In the genomic region with DNA sequence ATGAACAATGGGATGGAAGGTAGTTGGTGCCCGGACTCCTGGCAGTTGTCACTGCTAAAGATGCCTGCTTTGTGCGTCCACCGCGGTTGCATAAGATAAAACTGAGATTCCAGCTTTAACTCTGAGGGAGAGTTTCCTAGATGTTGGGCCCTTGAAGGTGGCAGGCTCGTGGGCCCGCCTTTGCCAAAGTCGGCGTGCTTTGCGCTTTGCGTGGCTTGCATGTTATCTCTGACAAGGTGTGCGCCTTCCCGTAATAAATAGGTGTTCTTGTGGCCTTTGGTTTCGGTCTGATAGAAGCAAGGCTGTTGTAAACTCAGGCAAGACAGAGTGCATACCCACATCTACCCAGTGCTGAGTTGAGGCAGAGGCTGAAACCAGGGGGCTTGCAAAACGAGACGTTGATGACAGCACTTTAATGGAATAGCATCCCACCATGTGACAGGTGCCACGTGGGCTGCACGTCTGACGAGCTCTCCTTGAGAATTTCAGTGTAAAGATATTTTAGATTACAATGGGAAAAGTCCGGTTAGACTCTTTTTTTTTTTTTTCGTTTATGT, we compare ENCODE assay signal across 9 mouse cellular contexts. TPM values are rescaled to one million over a fixed set of nuclear protein-coding genes. Genes with fewer than 3 reads are reported as not detected.
A peak's percentile ranks its signal among the peaks of the same experiment; 100 is the strongest.
DNase-seq lines count a peak whose midpoint lies in the region; ATAC-seq and TF ChIP-seq lines count a peak whose summit lies in the region.
"Had no signal": no experiment of that assay in that cellular context is flagged by ENCODE, and none has a peak within 500 bp of the region (broad histone marks: within the 10 kb centered on the region; RNA-seq: fewer than 3 reads in every experiment).

No protein-coding gene starts in this region.

- H3K27me3 ChIP-seq in lung, embryonic 16.5 days (ENCODE audit: control insufficient read depth, insufficient read depth, low read depth, low read length) = no peaks in the 10 kb centered on the region
- H3K27me3 ChIP-seq in limb, embryonic 11.5 days (ENCODE audit: control insufficient read depth, insufficient read depth, low read length) = peaks cover 11% of the 10 kb centered on the region
- no peaks in the 10 kb centered on the region for H3K27me3 ChIP-seq in small intestine, adult 2 months (ENCODE audit: control insufficient read depth, insufficient read depth, low read length)

- intact Hi-C loops in left cerebral cortex, postnatal 14 days (cut with DNase I) = no loop called here

- H3K27ac ChIP-seq in lung, embryonic 16.5 days (ENCODE audit: low read length) = peak overlapping the region; percentile 71; the same call in 1 of the 2 replicates
- peak overlapping the region; percentile 43 for H3K27ac ChIP-seq in embryonic fibroblast, embryonic 13.5 days (ENCODE audit: insufficient read depth, low read length)
- H3K27ac ChIP-seq in limb, embryonic 11.5 days (replicated peaks; ENCODE audit: low read depth, low read length) = no peak overlapping the region
- H3K27ac ChIP-seq in small intestine, adult 2 months (ENCODE audit: insufficient read depth, low read depth, low read length) = peak overlapping the region; percentile 62

- TF ChIP-seq POLR2A in embryonic fibroblast, embryonic 13.5 days (IDR thresholded peaks at IDR 0.05; ENCODE audit: low read depth, low read length) = peak; percentile 49
- TF ChIP-seq POLR2A in small intestine, adult 2 months (IDR thresholded peaks at IDR 0.05; ENCODE audit: low read depth, low read length) = no peak

- peak overlapping the region; percentile 70 for H3K4me3 ChIP-seq in lung, embryonic 16.5 days (ENCODE audit: low read length)
- peak overlapping the region; percentile 60 for H3K4me3 ChIP-seq in embryonic fibroblast, embryonic 13.5 days (ENCODE audit: insufficient read depth, low read length)
- peak overlapping the region; percentile 54 for H3K4me3 ChIP-seq in limb, embryonic 11.5 days (ENCODE audit: low read depth, low read length)
- H3K4me3 ChIP-seq in small intestine, adult 2 months (ENCODE audit: low read depth, low read length) = peak overlapping the region; percentile 65

- H3K9ac ChIP-seq in lung, embryonic 16.5 days (ENCODE audit: low read length) = peak overlapping the region; percentile 75
- H3K9ac ChIP-seq in limb, embryonic 11.5 days (ENCODE audit: low read length) = peak overlapping the region; percentile 47; the same call in 1 of the 2 replicates

- DNase-seq in lung, postnatal 14 days = no peak
- no peak for DNase-seq in limb, embryonic 11.5 days (ENCODE audit: low spot score)
- no peak for DNase-seq in urinary bladder, postnatal 25 days (ENCODE audit: low spot score)
- no peak for DNase-seq in left cerebral cortex, postnatal 14 days (ENCODE audit: low spot score in 2 of 2)

- H3K4me2 ChIP-seq in lung, embryonic 16.5 days (ENCODE audit: low read depth, low read length) = peak overlapping the region; percentile 95
- H3K4me2 ChIP-seq in limb, embryonic 11.5 days (ENCODE audit: low read depth, severe bottlenecking) = peak overlapping the region; percentile 57

- H3K36me3 ChIP-seq in lung, embryonic 16.5 days (ENCODE audit: control insufficient read depth, insufficient read depth, low read length) = no peaks in the 10 kb centered on the region
- H3K36me3 ChIP-seq in limb, embryonic 11.5 days (ENCODE audit: control insufficient read depth, insufficient read depth, low read length) = no peaks in the 10 kb centered on the region
- no peaks in the 10 kb centered on the region for H3K36me3 ChIP-seq in small intestine, adult 2 months (ENCODE audit: control insufficient read depth, insufficient read depth, low read length)

- WGBS in lung, embryonic 16.5 days = 4% methylated on average over 20 of the region's 20 CpGs
- 5% methylated on average over 20 of the region's 20 CpGs for WGBS in limb, embryonic 11.5 days
- WGBS in small intestine, adult 2 months = 8% methylated on average over 20 of the region's 20 CpGs

- H3K4me1 ChIP-seq in lung, embryonic 16.5 days (replicated peaks; ENCODE audit: control insufficient read depth, insufficient read depth, low read length) = peaks cover 15% of the 10 kb centered on the region
- H3K4me1 ChIP-seq in embryonic fibroblast, embryonic 13.5 days (ENCODE audit: control insufficient read depth, insufficient read depth, low read length) = peaks cover 13% of the 10 kb centered on the region
- peaks cover 9% of the 10 kb centered on the region; the same call in 1 of the 2 replicates for H3K4me1 ChIP-seq in limb, embryonic 11.5 days (ENCODE audit: control insufficient read depth, insufficient read depth, low read length)
- peaks cover 13% of the 10 kb centered on the region; the same call in 1 of the 2 replicates for H3K4me1 ChIP-seq in small intestine, adult 2 months (ENCODE audit: control insufficient read depth, insufficient read depth, insufficient read length, low read length)

- 0 out of 2 replicates have a peak, but pooled peaks have one; percentile 3 for ATAC-seq in lung, embryonic 16.5 days (ENCODE audit: low read depth)
- ATAC-seq in limb, embryonic 11.5 days (ENCODE audit: insufficient number of reproducible peaks, low FRiP score, low TSS enrichment, low read depth) = peak; percentile 6; the same call in 1 of the 2 replicates
- ATAC-seq in erythroid progenitor cell, adult 5-6 weeks (replicated peaks; ENCODE audit: low FRiP score, poor library complexity, severe bottlenecking) = no peak

- TF ChIP-seq CTCF in embryonic fibroblast, embryonic 13.5 days (IDR thresholded peaks at IDR 0.05; ENCODE audit: borderline replicate concordance, insufficient read depth, low read length) = no peak
- TF ChIP-seq CTCF in small intestine, adult 2 months (IDR thresholded peaks at IDR 0.05; ENCODE audit: extremely low read depth, insufficient read length, insufficient replicate concordance, low read depth, low read length) = no peak

- H3K9me3 ChIP-seq in lung, embryonic 16.5 days (ENCODE audit: control insufficient read depth, low read length) = no peaks in the 10 kb centered on the region
- no peaks in the 10 kb centered on the region for H3K9me3 ChIP-seq in limb, embryonic 11.5 days (ENCODE audit: control insufficient read depth, low read length)

RNA-seq across cellular contexts. Expression of a gene that starts 0.7 kb away (rescaled TPM):
- polyA plus RNA-seq in lung, embryonic 16.5 days (2015; fragmentation: Nextera tagmentation; extraction: Ambion mirVana) = 30.5 and 44.0 TPM in 2 replicates
- polyA plus RNA-seq in embryonic fibroblast, embryonic 13.5 days (2011; ENCODE audit: insufficient read length, low read depth, missing spikeins) = 168 and 276 TPM in 2 replicates
- polyA plus RNA-seq in limb, embryonic 11.5 days (2014; fragmentation: Nextera tagmentation; extraction: Ambion mirVana) = 4.4 and 5.1 TPM in 2 replicates
- 6.2 and 8.6 TPM in 2 replicates for polyA plus RNA-seq in small intestine, adult 2 months (2012; rRNA removed)
- not detected in 2 replicates for total RNA-seq in erythroid progenitor cell, adult 5-6 weeks (2015; ENCODE audit: low replicate concordance)
- total RNA-seq in erythroid progenitor cell, adult 5-6 weeks (2017; ENCODE audit: low replicate concordance) = not detected in 2 replicates
- total RNA-seq in left cerebral cortex, postnatal 14 days (2021) = 10 to 100 TPM; 42.8 to 47.9 TPM

RNA-seq across cellular contexts. Expression of a gene that starts 53.5 kb away (rescaled TPM):
- not detected in 2 replicates for polyA plus RNA-seq in lung, embryonic 16.5 days (2015; fragmentation: Nextera tagmentation; extraction: Ambion mirVana)
- polyA plus RNA-seq in embryonic fibroblast, embryonic 13.5 days (2011; ENCODE audit: insufficient read length, low read depth, missing spikeins) = not detected in 2 replicates
- polyA plus RNA-seq in limb, embryonic 11.5 days (2014; fragmentation: Nextera tagmentation; extraction: Ambion mirVana) = not detected in 2 replicates
- not detected in 2 replicates for polyA plus RNA-seq in small intestine, adult 2 months (2012; rRNA removed)
- total RNA-seq in erythroid progenitor cell, adult 5-6 weeks (2015; ENCODE audit: low replicate concordance) = not detected in 2 replicates
- not detected in 2 replicates for total RNA-seq in erythroid progenitor cell, adult 5-6 weeks (2017; ENCODE audit: low replicate concordance)
- total RNA-seq in left cerebral cortex, postnatal 14 days (2021) = not detected
- total RNA-seq: common myeloid progenitor, adult 5-6 weeks had no signal
